Mouse (Mus musculus) midbrain, postnatal 0 days (tissue): ENCODE results near the gene Hif3a. TPM values are rescaled to one million over a fixed set of nuclear protein-coding genes. Genes with fewer than 3 reads are reported as not detected.
"Not testable (repeated sequence)": the region's sequence is repeated elsewhere in the genome, so short reads cannot be mapped to it uniquely, and the experiment has no call there.

Experiments used
- ATAC-seq: fragments of 200-750 bp; cut with Nextera tagmentation; 2 replicates; pipeline ENCODE4 v1.8.0; 2017; ENCODE audit warnings: moderate number of reproducible peaks, mild to moderate bottlenecking, moderate TSS enrichment, moderate library complexity; ENCODE audit not compliant: low FRiP score
- DNase-seq: peaks from one replicate; pipeline ENCODE4 v3.0.0-alpha.2; 2015; ENCODE audit warnings: low spot score
- H3K27ac ChIP-seq: fragments of 300-500 bp; sonication (generic); 2 replicates; pipeline ENCODE4 v1.5.1; 2014; ENCODE audit warnings: low read depth, mild to moderate bottlenecking, low read length, mixed read lengths
- H3K27me3 ChIP-seq: fragments of 300-500 bp; sonication (generic); 2 replicates; pipeline ENCODE4 v1.6.1; 2014; ENCODE audit warnings: low read length, control low read depth, mixed read lengths; ENCODE audit not compliant: insufficient read depth
- H3K36me3 ChIP-seq: fragments of 300-500 bp; sonication (generic); 2 replicates; pipeline ENCODE4 v1.6.1; 2014; ENCODE audit warnings: low read length, control low read depth, mixed read lengths; ENCODE audit not compliant: insufficient read depth
- H3K4me1 ChIP-seq: fragments of 300-500 bp; sonication (generic); 2 replicates; pipeline ENCODE4 v1.6.1; 2014; ENCODE audit warnings: mild to moderate bottlenecking, control low read depth, antibody characterized with exemption, low read length, mixed read lengths; ENCODE audit not compliant: insufficient read depth
- H3K4me2 ChIP-seq: fragments of 300-500 bp; sonication (generic); 2 replicates; pipeline ENCODE4 v1.6.1; 2014; ENCODE audit warnings: low read depth, mild to moderate bottlenecking, low read length, mixed read lengths; ENCODE audit not compliant: poor library complexity, severe bottlenecking
- H3K4me3 ChIP-seq: fragments of 300-500 bp; sonication (generic); 2 replicates; pipeline ENCODE4 v1.5.1; 2014; ENCODE audit warnings: low read depth, mild to moderate bottlenecking, low read length, moderate library complexity
- H3K9ac ChIP-seq: fragments of 300-500 bp; sonication (generic); replicated peaks from 2 replicates; pipeline ENCODE4 v1.6.1; 2014; ENCODE audit warnings: mild to moderate bottlenecking, low read length, moderate library complexity, mixed read lengths; ENCODE audit not compliant: poor library complexity, severe bottlenecking
- H3K9me3 ChIP-seq: fragments of 300-500 bp; sonication (generic); 2 replicates; pipeline ENCODE4 v1.6.1; 2016; ENCODE audit warnings: low read length, control low read depth
- CTCF ChIP-seq: IDR thresholded peaks from 2 replicates; pipeline ENCODE4 v1.5.1; 2016; ENCODE audit warnings: antibody characterized with exemption, mild to moderate bottlenecking
- WGBS: fragments of 180-500 bp; shearing (Covaris S2); extraction: QIAGEN DNeasy Blood & Tissue Kit; methylation state at CpG from one replicate; pipeline ENCODE4 v1.1.7; 2014; 5-methylcytosine and 5-hydroxymethylcytosine counted together
- polyA plus RNA-seq: library from polyadenylated mRNA; unstranded; fragments of >200 nt; fragmentation: Nextera tagmentation; extraction: Ambion mirVana; gene quantifications from 2 replicates; pipeline ENCODE4 v1.2.1, GENCODE M21; 2015
- total RNA-seq: library from RNA; depleted of rRNA; stranded (reverse); fragments of >200 nt; gene quantifications from 2 replicates; pipeline ENCODE4 v1.2.3, GENCODE M21; 2014

The Hif3a gene
- total and polyA plus RNA-seq, 2 experiments from 2014 or later = 2.7 to 13.6 TPM

GRCm38 (mm10) chr7:17078076-17078654 is 15.9 kb upstream of the Hif3a start:
- DNase-seq = no peak
- peaks cover 5% of the 10 kb centered on the region; the same call in 1 of the 2 replicates for H3K9me3 ChIP-seq
- no peak for ATAC-seq
- H3K9ac ChIP-seq = no peak overlapping the region
- H3K36me3 ChIP-seq = no peaks in the 10 kb centered on the region
- H3K4me3 ChIP-seq = no peak overlapping the region
- H3K4me2 ChIP-seq = no peak overlapping the region
- 77% methylated on average over 7 of the region's 7 CpGs for WGBS
- TF ChIP-seq CTCF = no peak
- H3K4me1 ChIP-seq = no peaks in the 10 kb centered on the region
- no peak overlapping the region for H3K27ac ChIP-seq
- H3K27me3 ChIP-seq = no peaks in the 10 kb centered on the region

GRCm38 (mm10) chr7:17076542-17076941 is 14.3 kb upstream of the Hif3a start:
- Histone ChIP-seq H3K9ac (no peak overlapping the region), H3K27ac (no peak overlapping the region), H3K9me3 (peaks cover 5% of the 10 kb centered on the region; the same call in 1 of the 2 replicates), H3K4me2 (no peak overlapping the region), H3K4me1 (no peaks in the 10 kb centered on the region), H3K36me3 (no peaks in the 10 kb centered on the region), H3K4me3 (no peak overlapping the region), H3K27me3 (no peaks in the 10 kb centered on the region)
- no peak for TF ChIP-seq CTCF
- DNase-seq (no peak), ATAC-seq (no peak)
- WGBS = 100% methylated on average over 1 of the region's 1 CpGs

GRCm38 (mm10) chr7:17073904-17074615 is 11.8 kb upstream of the Hif3a start, which contains the start of gene Psg16:
Gene Psg16, plus strand, starts transcription at chr7:17074040.
- peak within 1 kb of the TSS; percentile 18 for H3K4me3 ChIP-seq
- no peaks in the 10 kb centered on the region for H3K36me3 ChIP-seq
- no peaks in the 10 kb centered on the region for H3K27me3 ChIP-seq
- 0 out of 2 replicates have a peak within 1 kb of the TSS, but pooled peaks have one; percentile 26 for H3K9ac ChIP-seq
- 0 out of 2 replicates have a peak within 1 kb of the TSS, but pooled peaks have one; percentile 32 for H3K27ac ChIP-seq
- H3K4me2 ChIP-seq = peak within 1 kb of the TSS; percentile 43
- peak; percentile 90 for ATAC-seq
- peak; percentile 98 for TF ChIP-seq CTCF
- H3K9me3 ChIP-seq = peaks cover 5% of the 10 kb centered on the region; the same call in 1 of the 2 replicates
- WGBS = 66% methylated on average over 23 of the region's 23 CpGs
- DNase-seq = peak; percentile 83
- no peaks in the 10 kb centered on the region for H3K4me1 ChIP-seq

- Histone ChIP-seq H3K36me3 (no peaks in the 10 kb centered on the region), H3K27ac (no peak overlapping the region), H3K4me3 (no peak overlapping the region), H3K9me3 (peaks cover 5% of the 10 kb centered on the region; the same call in 1 of the 2 replicates), H3K9ac (no peak overlapping the region), H3K4me2 (no peak overlapping the region), H3K27me3 (no peaks in the 10 kb centered on the region), H3K4me1 (no peaks in the 10 kb centered on the region)
- WGBS = 62% methylated on average over 5 of the region's 5 CpGs
- no peak for TF ChIP-seq CTCF
- ATAC-seq = peak; percentile 14; the same call in 1 of the 2 replicates
- no peak for DNase-seq
Observed at GRCm38 (mm10) chr7:17073513-17073903, 11.3 kb upstream of the Hif3a start.

- not testable (repeated sequence) for H3K9ac ChIP-seq, DNase-seq, H3K9me3 ChIP-seq, H3K4me2 ChIP-seq, ATAC-seq, H3K4me1 ChIP-seq, H3K27ac ChIP-seq, H3K4me3 ChIP-seq, H3K27me3 ChIP-seq, H3K36me3 ChIP-seq
- WGBS = 63% methylated on average over 5 of the region's 5 CpGs
Observed at GRCm38 (mm10) chr7:17067651-17068050, 5.4 kb upstream of the Hif3a start.

GRCm38 (mm10) chr7:17067000-17067399 is 4.8 kb upstream of the Hif3a start:
- no peaks in the 10 kb centered on the region for H3K27me3 ChIP-seq
- no peaks in the 10 kb centered on the region for H3K9me3 ChIP-seq
- no peaks in the 10 kb centered on the region for H3K36me3 ChIP-seq
- ATAC-seq (no peak), DNase-seq (no peak)
- H3K9ac ChIP-seq = no peak overlapping the region
- TF ChIP-seq CTCF = no peak
- H3K4me1 ChIP-seq = 0 out of 2 replicates have a peak, but pooled peaks cover 2% of the 10 kb centered on the region
- H3K4me3 ChIP-seq = no peak overlapping the region
- no peak overlapping the region for H3K4me2 ChIP-seq
- no peak overlapping the region for H3K27ac ChIP-seq
